Mouse (Mus musculus) testis, adult 2 months (tissue): ENCODE data around the gene Snx29. TPM values are rescaled to one million over a fixed set of nuclear protein-coding genes. Genes with fewer than 3 reads are reported as not detected.
"Not testable (repeated sequence)": the region's sequence is repeated elsewhere in the genome, so short reads cannot be mapped to it uniquely, and the experiment has no call there.

ENCODE experiments used
- H3K27ac ChIP-seq: fragments of 200-500 bp; 2 replicates; pipeline ENCODE4 v1.5.1; 2012; ENCODE audit warnings: low read depth, low read length; ENCODE audit not compliant: control insufficient read depth, insufficient read depth
- H3K27me3 ChIP-seq: fragments of 200-500 bp; 2 replicates; pipeline ENCODE4 v1.6.1; 2012; ENCODE audit warnings: mild to moderate bottlenecking, low read length, moderate library complexity; ENCODE audit not compliant: control insufficient read depth, insufficient read depth
- H3K36me3 ChIP-seq: fragments of 200-500 bp; 2 replicates; pipeline ENCODE4 v1.6.1; 2012; ENCODE audit warnings: mild to moderate bottlenecking, low read length; ENCODE audit not compliant: control insufficient read depth, insufficient read depth
- H3K4me1 ChIP-seq: fragments of 200-500 bp; 2 replicates; pipeline ENCODE4 v1.6.1; 2012; ENCODE audit warnings: low read length; ENCODE audit not compliant: control insufficient read depth, insufficient read depth
- H3K4me3 ChIP-seq: fragments of 200-500 bp; 2 replicates; pipeline ENCODE4 v1.5.1; 2012; ENCODE audit warnings: low read depth, mild to moderate bottlenecking, low read length, moderate library complexity, mixed read lengths; ENCODE audit not compliant: control insufficient read depth
- CTCF ChIP-seq: fragments of 200-500 bp; IDR thresholded peaks from 2 replicates; pipeline ENCODE4 v1.5.1; 2012; ENCODE audit warnings: low read depth, mild to moderate bottlenecking, inconsistent platforms, low read length, moderate library complexity; ENCODE audit not compliant: control insufficient read depth, insufficient read depth, insufficient replicate concordance
- POLR2A ChIP-seq: fragments of 200-500 bp; IDR thresholded peaks from 2 replicates; pipeline ENCODE4 v1.6.1; 2012; ENCODE audit warnings: low read depth, mild to moderate bottlenecking, inconsistent platforms, low read length, moderate library complexity; ENCODE audit not compliant: control insufficient read depth
- polyA plus RNA-seq: library from polyadenylated mRNA; depleted of rRNA; stranded (reverse); fragments of >200 nt; gene quantifications from 2 replicates; pipeline ENCODE4 v1.2.3, GENCODE M21; 2012

The Snx29 gene
- polyA plus RNA-seq, 1 experiment, result 6.1 TPM

DNA sequence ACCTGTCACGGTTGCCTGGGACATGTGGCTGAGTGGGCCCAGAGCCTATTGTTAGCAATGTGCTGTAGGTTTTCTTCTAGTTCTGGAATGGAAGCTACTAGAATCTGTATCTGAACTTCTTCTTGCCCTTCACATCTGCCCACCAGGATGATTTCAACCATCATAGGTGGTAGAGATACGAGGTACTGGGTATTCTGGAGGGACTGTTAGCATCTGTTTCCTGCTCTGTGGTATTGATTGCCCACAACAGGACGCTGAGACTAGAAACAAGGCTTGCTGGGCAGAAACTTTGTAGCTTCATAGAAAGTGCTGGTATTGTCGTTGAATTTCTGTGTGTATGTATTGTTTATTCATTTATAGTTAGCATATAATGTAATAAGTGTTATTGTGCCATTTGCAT lies 118.9 kb downstream of the Snx29 start:
- no peaks in the 10 kb centered on the region for H3K36me3 ChIP-seq
- H3K27me3 ChIP-seq, result no peaks in the 10 kb centered on the region
- TF ChIP-seq POLR2A (no peak), CTCF (no peak)
- H3K4me3 ChIP-seq, result no peak overlapping the region
- no peaks in the 10 kb centered on the region for H3K4me1 ChIP-seq
- H3K27ac ChIP-seq, result no peak overlapping the region

DNA sequence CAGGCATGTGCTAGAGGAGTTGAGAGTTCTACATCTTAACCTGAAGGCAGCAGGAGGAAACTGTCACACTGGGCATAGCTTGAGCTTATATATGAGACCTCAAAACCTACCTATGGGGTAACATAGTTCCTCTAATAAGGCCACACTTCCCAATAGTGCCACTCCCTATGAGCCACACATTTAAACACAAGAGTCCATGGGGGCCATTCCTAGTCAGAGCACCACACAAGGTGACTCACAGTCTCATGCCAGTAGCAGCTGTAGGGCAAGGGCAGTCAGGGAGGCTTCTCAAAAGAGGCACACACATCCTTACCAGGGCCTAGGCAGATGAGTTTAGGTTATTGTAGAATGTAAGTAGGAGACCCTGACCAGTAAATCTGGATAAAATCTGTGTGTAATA lies 119.8 kb downstream of the Snx29 start:
- no peaks in the 10 kb centered on the region for H3K27me3 ChIP-seq
- H3K27ac ChIP-seq, result no peak overlapping the region
- no peak overlapping the region for H3K4me3 ChIP-seq
- no peak for TF ChIP-seq CTCF
- TF ChIP-seq POLR2A, result no peak
- H3K4me1 ChIP-seq, result no peaks in the 10 kb centered on the region
- no peaks in the 10 kb centered on the region for H3K36me3 ChIP-seq

DNA sequence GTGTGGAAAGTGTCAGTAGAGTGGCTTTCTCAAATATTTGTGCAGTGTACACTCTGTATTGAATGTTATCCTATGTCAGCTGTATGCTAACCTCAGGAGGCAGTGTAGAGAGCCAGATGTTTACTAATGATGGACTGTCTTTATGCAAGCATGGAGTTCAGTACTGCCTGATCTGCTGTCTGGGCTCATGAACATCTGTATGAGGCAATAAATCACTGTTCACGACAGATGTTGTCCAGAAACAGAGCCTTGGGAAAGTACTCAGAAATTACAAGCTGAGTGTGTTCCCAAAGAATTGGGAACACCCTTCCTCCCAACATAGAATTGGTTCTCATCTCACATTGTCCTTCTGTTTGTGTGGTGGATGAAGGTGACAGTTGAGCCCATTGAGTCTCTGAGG lies 121.9 kb downstream of the Snx29 start:
- H3K36me3 ChIP-seq, result no peaks in the 10 kb centered on the region
- no peaks in the 10 kb centered on the region for H3K27me3 ChIP-seq
- H3K27ac ChIP-seq, result no peak overlapping the region
- H3K4me1 ChIP-seq, result no peaks in the 10 kb centered on the region
- no peak for TF ChIP-seq CTCF
- no peak overlapping the region for H3K4me3 ChIP-seq

DNA sequence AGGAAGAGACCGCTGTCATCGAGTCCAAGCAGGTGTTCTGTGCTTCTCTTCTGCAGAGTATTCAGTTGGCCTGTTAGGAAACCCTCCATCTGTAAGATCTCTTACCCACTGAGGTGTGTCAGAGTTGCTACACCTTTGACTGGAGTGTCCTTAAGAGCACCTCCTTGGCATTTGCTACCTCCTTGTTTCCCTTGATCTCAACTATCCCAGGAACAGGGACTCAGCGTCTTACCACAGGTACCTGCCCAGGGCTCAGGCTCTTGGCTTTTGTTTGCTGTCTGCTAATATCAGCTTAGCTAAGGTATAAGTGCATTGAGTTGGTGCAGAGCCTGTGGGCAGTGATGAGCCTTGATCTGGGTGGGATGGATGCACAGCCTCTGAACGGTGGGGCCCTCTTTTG lies 124.3 kb downstream of the Snx29 start:
- Histone ChIP-seq H3K27me3 (no peaks in the 10 kb centered on the region), H3K4me1 (no peaks in the 10 kb centered on the region), H3K36me3 (no peaks in the 10 kb centered on the region), H3K27ac (no peak overlapping the region), H3K4me3 (no peak overlapping the region)
- TF ChIP-seq CTCF (no peak), POLR2A (no peak)

DNA sequence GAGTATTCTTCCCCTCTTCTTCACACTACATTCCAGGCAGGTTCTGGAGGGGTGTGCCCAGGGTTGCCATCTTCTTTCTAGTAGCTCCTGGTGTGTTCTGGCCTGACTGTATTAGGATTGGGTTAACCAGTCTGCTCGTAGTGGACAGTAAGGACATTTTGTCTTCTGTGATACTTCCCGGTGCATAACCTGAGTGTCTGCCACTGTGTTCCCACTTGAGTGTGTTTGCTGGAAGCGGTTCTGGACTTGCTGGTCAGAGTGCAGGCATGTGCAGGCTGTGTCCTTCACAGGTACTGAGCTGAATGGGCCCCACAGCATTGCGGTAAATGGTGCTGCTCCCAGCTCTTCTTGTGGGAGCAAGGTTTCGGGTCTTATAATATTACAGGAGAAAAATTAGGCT lies 125.2 kb downstream of the Snx29 start:
- Histone ChIP-seq H3K36me3 (no peaks in the 10 kb centered on the region), H3K27me3 (no peaks in the 10 kb centered on the region), H3K4me1 (no peaks in the 10 kb centered on the region), H3K4me3 (no peak overlapping the region), H3K27ac (no peak overlapping the region)
- no peak for TF ChIP-seq POLR2A
- TF ChIP-seq CTCF, result no peak

DNA sequence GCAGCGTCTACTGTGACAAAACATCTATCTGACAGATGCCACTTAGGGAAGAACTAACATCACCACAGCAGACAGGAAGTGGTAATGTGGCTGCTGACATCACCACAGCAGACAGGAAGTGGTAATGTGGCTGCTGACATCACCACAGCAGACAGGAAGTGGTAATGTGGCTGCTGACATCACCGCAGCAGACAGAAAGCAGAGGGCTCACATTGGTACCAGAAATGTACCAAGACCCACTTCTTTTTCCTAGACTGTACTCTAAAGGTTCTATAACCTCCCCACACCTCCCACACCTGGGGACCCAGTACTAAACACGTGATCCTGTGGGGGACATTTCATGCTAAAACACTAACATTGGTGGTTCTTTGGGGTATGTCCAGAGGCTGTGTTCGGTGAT lies 126.0 kb downstream of the Snx29 start:
- H3K36me3 ChIP-seq, H3K4me1 ChIP-seq, H3K27me3 ChIP-seq, H3K27ac ChIP-seq, H3K4me3 ChIP-seq: not testable (repeated sequence)

DNA sequence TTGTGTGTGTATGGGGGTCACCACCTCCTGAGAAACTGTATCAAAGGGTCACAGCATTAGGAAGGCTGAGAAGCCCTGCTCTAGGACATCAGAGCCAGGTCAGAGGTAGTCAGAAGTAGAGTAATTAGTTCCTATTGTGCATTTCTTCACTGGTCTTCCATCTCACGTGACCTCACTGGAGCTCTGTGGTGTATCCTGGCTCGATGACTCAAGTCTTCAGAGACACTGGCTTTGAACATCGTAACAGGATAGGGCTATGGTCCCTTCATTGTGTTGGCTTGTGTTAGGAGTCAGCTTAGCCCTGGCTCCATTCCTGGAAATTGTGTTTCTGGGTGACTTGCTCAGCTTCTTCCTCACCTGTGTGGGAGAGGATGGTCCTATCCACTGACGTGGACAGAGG lies 126.6 kb downstream of the Snx29 start:
- TF ChIP-seq CTCF (no peak), POLR2A (no peak)
- no peak overlapping the region for H3K4me3 ChIP-seq
- no peaks in the 10 kb centered on the region for H3K36me3 ChIP-seq

DNA sequence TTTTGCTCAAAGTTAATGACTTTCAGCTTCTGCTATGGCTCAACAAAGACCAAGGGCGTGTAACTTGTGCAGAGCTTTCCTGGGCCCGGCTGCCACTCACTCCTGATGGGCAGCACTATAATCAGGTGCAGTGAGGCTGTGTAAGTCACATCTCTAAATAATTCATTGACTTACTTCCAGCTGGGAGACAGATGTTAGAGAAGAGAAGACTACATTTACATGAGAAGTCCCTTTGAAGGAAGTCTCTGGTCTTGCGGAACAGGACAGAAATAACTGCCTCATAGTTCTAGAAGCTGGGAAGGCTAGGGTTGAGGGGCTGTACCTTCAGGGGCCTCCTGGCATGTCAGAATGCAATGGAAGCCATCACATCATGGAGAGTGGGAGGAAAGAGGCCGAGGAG lies 127.9 kb downstream of the Snx29 start:
- no peak overlapping the region for H3K4me3 ChIP-seq
- H3K27me3 ChIP-seq, result no peaks in the 10 kb centered on the region
- TF ChIP-seq POLR2A (no peak), CTCF (no peak)
- H3K4me1 ChIP-seq, result no peaks in the 10 kb centered on the region
- H3K36me3 ChIP-seq, result no peaks in the 10 kb centered on the region
- H3K27ac ChIP-seq, result no peak overlapping the region

More for the DNA sequence above, 126.6 kb downstream of the Snx29 start:
- Histone ChIP-seq H3K4me1 (no peaks in the 10 kb centered on the region), H3K27me3 (no peaks in the 10 kb centered on the region), H3K27ac (no peak overlapping the region)
